Mouse (Mus musculus): Measurements from ENCODE around the gene Lyrm7. TPM values are rescaled to one million over a fixed set of nuclear protein-coding genes. Genes with fewer than 3 reads are reported as not detected.

The Lyrm7 gene
- polyA plus RNA-seq, 1 experiment: 2.9 TPM

GRCm38 (mm10) chr11:54802621-54803020 is 58.1 kb downstream of the Lyrm7 start:
- no peak for DNase-seq
- Histone ChIP-seq H3K4me3 (ENCODE audit: control insufficient read depth, insufficient read depth, low read length) (no peak overlapping the region), H3K27ac (ENCODE audit: control insufficient read depth, insufficient read depth, low read length) (peak overlapping the region; percentile 60; the same call in 1 of the 2 replicates), H3K27me3 (ENCODE audit: control insufficient read depth, insufficient read depth, low read length) (no peaks in the 10 kb centered on the region), H3K36me3 (ENCODE audit: control insufficient read depth, insufficient read depth, low read length) (no peaks in the 10 kb centered on the region), H3K4me1 (replicated peaks; ENCODE audit: control insufficient read depth, insufficient read depth, low read length) (peaks cover 18% of the 10 kb centered on the region)
- WGBS: 66% methylated on average over 6 of the region's 6 CpGs
- TF ChIP-seq POLR2A (IDR thresholded peaks at IDR 0.05; ENCODE audit: control insufficient read depth, extremely low read depth, insufficient read depth, low read length, poor library complexity) (no peak), CTCF (IDR thresholded peaks at IDR 0.05; ENCODE audit: borderline replicate concordance, control insufficient read depth, extremely low read depth, insufficient read depth, low read length, poor library complexity) (no peak)

- H3K4me1 ChIP-seq (replicated peaks; ENCODE audit: control insufficient read depth, insufficient read depth, low read length): peaks cover 17% of the 10 kb centered on the region
- no peak for TF ChIP-seq CTCF (IDR thresholded peaks at IDR 0.05; ENCODE audit: borderline replicate concordance, control insufficient read depth, extremely low read depth, insufficient read depth, low read length, poor library complexity)
- TF ChIP-seq POLR2A (IDR thresholded peaks at IDR 0.05; ENCODE audit: control insufficient read depth, extremely low read depth, insufficient read depth, low read length, poor library complexity): no peak
- H3K36me3 ChIP-seq (ENCODE audit: control insufficient read depth, insufficient read depth, low read length): no peaks in the 10 kb centered on the region
- H3K4me3 ChIP-seq (ENCODE audit: control insufficient read depth, insufficient read depth, low read length): no peak overlapping the region
- H3K27me3 ChIP-seq (ENCODE audit: control insufficient read depth, insufficient read depth, low read length): no peaks in the 10 kb centered on the region
- 2% methylated on average over 6 of the region's 6 CpGs for WGBS
- H3K27ac ChIP-seq (ENCODE audit: control insufficient read depth, insufficient read depth, low read length): peak overlapping the region; percentile 60
- peak; percentile 84 for DNase-seq
Observed at GRCm38 (mm10) chr11:54801791-54802558, 58.7 kb downstream of the Lyrm7 start.

- no peaks in the 10 kb centered on the region for H3K36me3 ChIP-seq (ENCODE audit: control insufficient read depth, insufficient read depth, low read length)
- H3K4me3 ChIP-seq (ENCODE audit: control insufficient read depth, insufficient read depth, low read length): no peak overlapping the region
- H3K27ac ChIP-seq (ENCODE audit: control insufficient read depth, insufficient read depth, low read length): no peak overlapping the region
- TF ChIP-seq CTCF (IDR thresholded peaks at IDR 0.05; ENCODE audit: borderline replicate concordance, control insufficient read depth, extremely low read depth, insufficient read depth, low read length, poor library complexity) (no peak), POLR2A (IDR thresholded peaks at IDR 0.05; ENCODE audit: control insufficient read depth, extremely low read depth, insufficient read depth, low read length, poor library complexity) (no peak)
- WGBS: 82% methylated on average over 11 of the region's 11 CpGs
- H3K4me1 ChIP-seq (replicated peaks; ENCODE audit: control insufficient read depth, insufficient read depth, low read length): peaks cover 14% of the 10 kb centered on the region
- DNase-seq: no peak
- no peaks in the 10 kb centered on the region for H3K27me3 ChIP-seq (ENCODE audit: control insufficient read depth, insufficient read depth, low read length)
Observed at GRCm38 (mm10) chr11:54796551-54796950, 64.2 kb downstream of the Lyrm7 start.

- no peak for DNase-seq
- peaks cover 7% of the 10 kb centered on the region for H3K4me1 ChIP-seq (replicated peaks; ENCODE audit: control insufficient read depth, insufficient read depth, low read length)
- no peak overlapping the region for H3K4me3 ChIP-seq (ENCODE audit: control insufficient read depth, insufficient read depth, low read length)
- no peaks in the 10 kb centered on the region for H3K36me3 ChIP-seq (ENCODE audit: control insufficient read depth, insufficient read depth, low read length)
- WGBS: 97% methylated on average over 3 of the region's 3 CpGs
- H3K27ac ChIP-seq (ENCODE audit: control insufficient read depth, insufficient read depth, low read length): no peak overlapping the region
- TF ChIP-seq CTCF (IDR thresholded peaks at IDR 0.05; ENCODE audit: borderline replicate concordance, control insufficient read depth, extremely low read depth, insufficient read depth, low read length, poor library complexity) (no peak), POLR2A (IDR thresholded peaks at IDR 0.05; ENCODE audit: control insufficient read depth, extremely low read depth, insufficient read depth, low read length, poor library complexity) (no peak)
- H3K27me3 ChIP-seq (ENCODE audit: control insufficient read depth, insufficient read depth, low read length): no peaks in the 10 kb centered on the region
Observed at GRCm38 (mm10) chr11:54794678-54795077, 66.0 kb downstream of the Lyrm7 start.

GRCm38 (mm10) chr11:54793173-54793572 is 67.5 kb downstream of the Lyrm7 start:
- H3K4me3 ChIP-seq (ENCODE audit: control insufficient read depth, insufficient read depth, low read length): no peak overlapping the region
- no peak overlapping the region for H3K27ac ChIP-seq (ENCODE audit: control insufficient read depth, insufficient read depth, low read length)
- WGBS: 92% methylated on average over 1 of the region's 1 CpGs
- H3K36me3 ChIP-seq (ENCODE audit: control insufficient read depth, insufficient read depth, low read length): no peaks in the 10 kb centered on the region
- H3K27me3 ChIP-seq (ENCODE audit: control insufficient read depth, insufficient read depth, low read length): no peaks in the 10 kb centered on the region
- peaks cover 7% of the 10 kb centered on the region for H3K4me1 ChIP-seq (replicated peaks; ENCODE audit: control insufficient read depth, insufficient read depth, low read length)
- no peak for DNase-seq
- TF ChIP-seq CTCF (IDR thresholded peaks at IDR 0.05; ENCODE audit: borderline replicate concordance, control insufficient read depth, extremely low read depth, insufficient read depth, low read length, poor library complexity) (no peak), POLR2A (IDR thresholded peaks at IDR 0.05; ENCODE audit: control insufficient read depth, extremely low read depth, insufficient read depth, low read length, poor library complexity) (no peak)

- Histone ChIP-seq H3K36me3 (ENCODE audit: control insufficient read depth, insufficient read depth, low read length) (no peaks in the 10 kb centered on the region), H3K27ac (ENCODE audit: control insufficient read depth, insufficient read depth, low read length) (no peak overlapping the region), H3K4me1 (replicated peaks; ENCODE audit: control insufficient read depth, insufficient read depth, low read length) (peaks cover 4% of the 10 kb centered on the region), H3K4me3 (ENCODE audit: control insufficient read depth, insufficient read depth, low read length) (no peak overlapping the region), H3K27me3 (ENCODE audit: control insufficient read depth, insufficient read depth, low read length) (no peaks in the 10 kb centered on the region)
- 97% methylated on average over 4 of the region's 4 CpGs for WGBS
- TF ChIP-seq CTCF (IDR thresholded peaks at IDR 0.05; ENCODE audit: borderline replicate concordance, control insufficient read depth, extremely low read depth, insufficient read depth, low read length, poor library complexity) (no peak), POLR2A (IDR thresholded peaks at IDR 0.05; ENCODE audit: control insufficient read depth, extremely low read depth, insufficient read depth, low read length, poor library complexity) (no peak)
- DNase-seq: no peak
Observed at GRCm38 (mm10) chr11:54791458-54791857, 69.3 kb downstream of the Lyrm7 start.
